Mouse (Mus musculus) stomach, embryonic 16.5 days (tissue): ENCODE data around the gene Cacna2d3. TPM values are rescaled to one million over a fixed set of nuclear protein-coding genes. Genes with fewer than 3 reads are reported as not detected.

Experiments used
- ATAC-seq: fragments of 200-750 bp; cut with Nextera tagmentation; 2 replicates; pipeline ENCODE4 v1.8.0; 2017; ENCODE audit warnings: moderate number of reproducible peaks, moderate TSS enrichment; ENCODE audit not compliant: insufficient read depth, low FRiP score
- H3K27ac ChIP-seq: fragments of 300-500 bp; sonication (generic); 2 replicates; pipeline ENCODE4 v1.5.1; 2014; ENCODE audit warnings: low read length
- H3K27me3 ChIP-seq: fragments of 300-500 bp; sonication (generic); 2 replicates; pipeline ENCODE4 v1.6.1; 2014; ENCODE audit warnings: low read length, control low read depth, mixed read lengths; ENCODE audit not compliant: control insufficient read depth, insufficient read depth
- H3K36me3 ChIP-seq: fragments of 300-500 bp; sonication (generic); 2 replicates; pipeline ENCODE4 v1.6.1; 2014; ENCODE audit warnings: low read length; ENCODE audit not compliant: control insufficient read depth, insufficient read depth
- H3K4me1 ChIP-seq: fragments of 300-500 bp; sonication (generic); 2 replicates; pipeline ENCODE4 v1.6.1; 2014; ENCODE audit warnings: low read length, control low read depth, mixed read lengths; ENCODE audit not compliant: control insufficient read depth, insufficient read depth
- H3K4me2 ChIP-seq: fragments of 300-500 bp; sonication (generic); 2 replicates; pipeline ENCODE4 v1.6.1; 2014; ENCODE audit warnings: low read depth, low read length, mixed read lengths
- H3K4me3 ChIP-seq: fragments of 300-500 bp; sonication (generic); replicated peaks from 2 replicates; pipeline ENCODE4 v1.5.1; 2014; ENCODE audit warnings: mild to moderate bottlenecking, low read length
- H3K9ac ChIP-seq: fragments of 300-500 bp; sonication (generic); 2 replicates; pipeline ENCODE4 v1.6.1; 2014; ENCODE audit warnings: low read length
- H3K9me3 ChIP-seq: fragments of 300-500 bp; sonication (generic); replicated peaks from 2 replicates; pipeline ENCODE4 v1.6.1; 2016; ENCODE audit warnings: low read length, control low read depth; ENCODE audit not compliant: control insufficient read depth
- whole genome bisulfite sequencing: fragments of 180-500 bp; shearing (Covaris S2); extraction: QIAGEN DNeasy Blood & Tissue Kit; methylation state at CpG from one replicate; pipeline ENCODE4 v1.1.7; 2014; 5-methylcytosine and 5-hydroxymethylcytosine counted together
- polyA plus RNA-seq: library from polyadenylated mRNA; unstranded; fragments of >200 nt; fragmentation: Nextera tagmentation; extraction: Ambion mirVana; gene quantifications from 2 replicates; pipeline ENCODE4 v1.2.1, GENCODE M21; 2015

The Cacna2d3 gene
- polyA plus RNA-seq, 1 experiment from 2014 or later = 1.6 TPM

DNA sequence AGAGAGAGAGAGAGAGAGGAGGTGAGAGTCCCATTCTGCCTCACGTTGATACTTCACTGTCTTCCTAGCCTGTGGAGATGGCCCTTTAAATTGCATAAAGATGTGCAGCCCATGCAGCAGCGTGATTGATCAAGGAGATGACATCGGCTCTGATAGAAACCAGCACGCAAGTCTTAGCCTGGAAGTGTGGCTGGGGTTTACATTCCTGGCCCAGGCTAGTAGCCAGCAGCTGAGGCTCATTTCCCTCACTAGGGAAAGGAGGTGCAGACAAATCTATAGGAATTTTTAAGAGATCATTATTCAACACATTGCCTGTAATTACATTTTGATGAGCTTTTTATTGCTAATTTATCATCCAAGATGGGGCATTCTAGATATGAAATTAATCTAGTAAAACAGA lies 635.1 kb downstream of the Cacna2d3 start:
- 33% methylated on average over 4 of the region's 4 CpGs for whole genome bisulfite sequencing
- Histone ChIP-seq H3K27me3 (no peaks in the 10 kb centered on the region; the same call in 1 of the 2 replicates), H3K36me3 (no peaks in the 10 kb centered on the region), H3K4me3 (no peak overlapping the region), H3K27ac (no peak overlapping the region), H3K4me1 (no peaks in the 10 kb centered on the region), H3K9ac (no peak overlapping the region), H3K4me2 (no peak overlapping the region), H3K9me3 (no peaks in the 10 kb centered on the region)
- ATAC-seq = no peak

- WGBS = 73% methylated on average over 7 of the region's 7 CpGs
- Histone ChIP-seq H3K9me3 (no peaks in the 10 kb centered on the region), H3K4me2 (no peak overlapping the region), H3K4me1 (no peaks in the 10 kb centered on the region), H3K4me3 (no peak overlapping the region), H3K27ac (no peak overlapping the region), H3K36me3 (no peaks in the 10 kb centered on the region), H3K27me3 (no peaks in the 10 kb centered on the region), H3K9ac (no peak overlapping the region)
- no peak for ATAC-seq
Observed at GRCm38 (mm10) chr14:29085493-29086159, 636.0 kb downstream of the Cacna2d3 start.

DNA sequence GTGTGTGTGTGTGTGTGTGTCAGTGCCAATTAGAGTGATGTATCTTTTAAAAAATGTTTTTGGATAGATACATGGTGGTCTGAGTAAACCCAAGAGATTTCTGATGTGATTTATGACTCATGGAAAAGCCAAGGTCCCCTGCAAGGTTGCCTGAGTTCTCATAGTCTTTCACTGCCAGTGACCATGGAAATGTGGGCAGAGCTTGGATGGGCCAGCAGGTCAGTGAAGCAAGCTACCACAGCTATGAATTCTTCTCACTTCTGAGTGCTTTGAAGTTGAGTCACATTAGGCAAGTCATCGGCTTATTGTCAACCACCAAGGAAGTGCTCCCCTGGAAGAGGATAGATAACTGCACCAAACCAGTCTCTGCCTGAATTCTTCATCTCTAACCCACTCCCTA lies 639.5 kb downstream of the Cacna2d3 start:
- H3K9me3 ChIP-seq = no peaks in the 10 kb centered on the region
- H3K4me3 ChIP-seq = no peak overlapping the region
- H3K4me2 ChIP-seq = no peak overlapping the region
- no peaks in the 10 kb centered on the region for H3K4me1 ChIP-seq
- H3K27ac ChIP-seq = no peak overlapping the region
- H3K9ac ChIP-seq = no peak overlapping the region
- H3K36me3 ChIP-seq = no peaks in the 10 kb centered on the region
- 68% methylated on average over 1 of the region's 1 CpGs for WGBS
- ATAC-seq = no peak
- no peaks in the 10 kb centered on the region for H3K27me3 ChIP-seq

DNA sequence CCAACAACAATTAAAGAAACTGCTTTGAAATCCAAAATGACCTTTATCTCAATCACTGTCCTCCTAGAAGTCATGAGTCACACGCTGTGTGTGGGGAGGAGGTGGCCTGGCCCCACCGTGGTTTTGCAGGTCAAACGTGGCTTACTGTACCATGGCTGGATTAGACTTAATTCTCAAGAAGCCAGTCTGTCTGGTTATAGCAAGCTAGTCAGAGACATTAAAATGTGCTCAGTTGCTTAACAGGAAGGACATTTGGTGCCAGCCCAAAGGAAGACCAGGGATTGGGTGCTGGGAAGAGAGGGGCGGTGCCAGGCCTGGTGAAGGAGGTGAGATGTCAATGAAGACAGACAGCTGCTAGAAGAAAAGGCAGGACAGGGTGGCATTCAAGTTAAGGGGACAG lies 641.0 kb downstream of the Cacna2d3 start:
- H3K36me3 ChIP-seq = no peaks in the 10 kb centered on the region
- WGBS = 72% methylated on average over 4 of the region's 4 CpGs
- H3K9me3 ChIP-seq = no peaks in the 10 kb centered on the region
- H3K9ac ChIP-seq = no peak overlapping the region
- H3K4me2 ChIP-seq = no peak overlapping the region
- ATAC-seq = no peak
- no peaks in the 10 kb centered on the region for H3K27me3 ChIP-seq
- H3K4me1 ChIP-seq = no peaks in the 10 kb centered on the region
- H3K4me3 ChIP-seq = no peak overlapping the region
- H3K27ac ChIP-seq = peak overlapping the region; percentile 77

DNA sequence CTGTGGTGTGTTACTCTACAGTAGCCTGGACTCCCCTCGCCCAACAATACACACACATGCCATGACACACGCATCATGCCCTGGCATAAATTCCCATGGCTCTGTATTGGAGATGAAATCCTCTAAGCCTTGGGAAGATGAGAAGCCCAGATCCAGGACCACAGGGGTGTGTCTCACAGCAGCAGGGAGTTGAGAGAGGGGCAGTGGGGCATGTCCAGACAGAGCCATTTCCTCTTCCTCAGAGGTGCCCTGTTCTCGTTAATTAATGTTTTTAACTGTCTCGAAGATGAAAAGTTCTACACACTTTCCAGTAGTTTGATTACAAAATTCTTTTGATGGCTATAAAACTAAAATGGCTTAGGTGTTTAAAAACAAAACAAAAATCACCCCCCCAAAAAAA lies 641.4 kb downstream of the Cacna2d3 start:
- 77% methylated on average over 4 of the region's 4 CpGs for WGBS
- H3K9ac ChIP-seq = no peak overlapping the region
- no peak overlapping the region for H3K4me2 ChIP-seq
- no peak for ATAC-seq
- H3K27ac ChIP-seq = peak overlapping the region; percentile 67; the same call in 1 of the 2 replicates
- no peaks in the 10 kb centered on the region for H3K27me3 ChIP-seq
- H3K4me3 ChIP-seq = no peak overlapping the region
- H3K9me3 ChIP-seq = no peaks in the 10 kb centered on the region
- H3K36me3 ChIP-seq = no peaks in the 10 kb centered on the region
- no peaks in the 10 kb centered on the region for H3K4me1 ChIP-seq

GRCm38 (mm10) chr14:29077418-29077817 lies 644.2 kb downstream of the Cacna2d3 start:
- Histone ChIP-seq H3K9ac (no peak overlapping the region), H3K9me3 (no peaks in the 10 kb centered on the region), H3K27ac (no peak overlapping the region), H3K27me3 (no peaks in the 10 kb centered on the region), H3K36me3 (no peaks in the 10 kb centered on the region), H3K4me2 (no peak overlapping the region), H3K4me3 (no peak overlapping the region), H3K4me1 (no peaks in the 10 kb centered on the region)
- 53% methylated on average over 3 of the region's 3 CpGs for WGBS
- no peak for ATAC-seq

DNA sequence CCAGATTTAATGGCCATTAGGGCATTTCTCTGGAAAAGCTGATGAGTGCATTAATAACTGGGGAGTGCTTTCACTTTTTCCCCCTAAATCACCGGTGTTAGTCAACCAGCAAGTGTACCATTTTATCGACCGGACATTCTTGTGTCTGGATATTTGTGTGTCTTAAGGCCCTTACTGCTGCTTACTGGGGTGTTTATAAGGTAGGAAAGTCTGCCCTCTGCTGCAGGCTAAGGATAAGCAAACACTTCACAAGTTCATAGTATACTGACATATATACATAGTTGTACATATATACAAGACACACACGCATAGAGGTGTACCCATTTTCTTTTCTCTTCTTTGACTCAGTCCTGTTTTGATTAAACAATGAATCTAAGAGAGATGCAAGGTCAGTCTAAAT lies 647.9 kb downstream of the Cacna2d3 start:
- H3K4me1 ChIP-seq = no peaks in the 10 kb centered on the region
- H3K4me3 ChIP-seq = no peak overlapping the region
- ATAC-seq = no peak
- no peaks in the 10 kb centered on the region for H3K36me3 ChIP-seq
- no peak overlapping the region for H3K4me2 ChIP-seq
- H3K9ac ChIP-seq = no peak overlapping the region
- H3K9me3 ChIP-seq = no peaks in the 10 kb centered on the region
- no peaks in the 10 kb centered on the region for H3K27me3 ChIP-seq
- WGBS = 66% methylated on average over 4 of the region's 4 CpGs
- no peak overlapping the region for H3K27ac ChIP-seq

GRCm38 (mm10) chr14:29062676-29063075 lies 659.0 kb downstream of the Cacna2d3 start:
- ATAC-seq = no peak
- no peak overlapping the region for H3K4me2 ChIP-seq
- no peaks in the 10 kb centered on the region for H3K36me3 ChIP-seq
- WGBS = 84% methylated on average over 2 of the region's 2 CpGs
- H3K27ac ChIP-seq = no peak overlapping the region
- H3K9me3 ChIP-seq = no peaks in the 10 kb centered on the region
- no peaks in the 10 kb centered on the region for H3K27me3 ChIP-seq
- no peak overlapping the region for H3K4me3 ChIP-seq
- H3K9ac ChIP-seq = no peak overlapping the region
- H3K4me1 ChIP-seq = no peaks in the 10 kb centered on the region

GRCm38 (mm10) chr14:29061491-29061890 lies 660.2 kb downstream of the Cacna2d3 start:
- Histone ChIP-seq H3K9ac (no peak overlapping the region), H3K4me3 (no peak overlapping the region), H3K36me3 (no peaks in the 10 kb centered on the region), H3K4me2 (no peak overlapping the region), H3K27me3 (no peaks in the 10 kb centered on the region), H3K4me1 (no peaks in the 10 kb centered on the region), H3K27ac (no peak overlapping the region), H3K9me3 (no peaks in the 10 kb centered on the region)
- 85% methylated on average over 1 of the region's 1 CpGs for WGBS
- ATAC-seq = no peak
